Mouse (Mus musculus): ENCODE data around the gene Dab1.

DNA sequence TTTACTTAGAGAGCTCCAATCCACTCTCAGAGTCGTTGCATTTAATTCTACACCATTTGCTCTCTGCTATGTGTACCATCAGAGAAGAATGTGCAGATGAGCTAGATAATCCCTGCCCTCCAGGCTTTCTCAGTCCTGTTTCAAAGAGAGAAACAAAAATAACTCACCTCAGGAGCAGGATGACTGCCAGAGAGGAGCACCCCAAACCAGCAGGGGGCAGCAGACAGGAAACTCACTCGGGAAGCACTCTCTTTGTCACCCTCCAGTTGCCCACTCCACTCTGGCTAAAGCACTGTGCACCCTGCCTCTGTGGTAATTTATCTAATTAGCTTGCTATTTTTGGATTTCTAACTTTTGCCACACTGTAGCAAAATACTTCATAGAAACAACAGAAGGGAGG lies 589.9 kb downstream of the Dab1 start:
- TF ChIP-seq CTCF (IDR thresholded peaks at IDR 0.05; ENCODE audit: control insufficient read depth, insufficient read depth, insufficient read length) (no peak), MAX (IDR thresholded peaks at IDR 0.05) (no peak), USF1 (IDR thresholded peaks at IDR 0.05; ENCODE audit: low read depth) (no peak)
